Mouse (Mus musculus) spleen, adult 2 months (tissue): ENCODE data around the gene Pla1a.

ENCODE experiments used
- CTCF ChIP-seq: fragments of 200-500 bp; IDR thresholded peaks from 2 replicates; pipeline ENCODE4 v1.5.1; 2011; ENCODE audit warnings: mild to moderate bottlenecking, inconsistent platforms; ENCODE audit not compliant: insufficient read depth, insufficient read length, insufficient replicate concordance; ENCODE audit errors: extremely low read depth
- POLR2A ChIP-seq: fragments of 200-500 bp; IDR thresholded peaks from 2 replicates; pipeline ENCODE4 v1.6.1; 2011; ENCODE audit warnings: low read depth, low read length, inconsistent platforms

DNA sequence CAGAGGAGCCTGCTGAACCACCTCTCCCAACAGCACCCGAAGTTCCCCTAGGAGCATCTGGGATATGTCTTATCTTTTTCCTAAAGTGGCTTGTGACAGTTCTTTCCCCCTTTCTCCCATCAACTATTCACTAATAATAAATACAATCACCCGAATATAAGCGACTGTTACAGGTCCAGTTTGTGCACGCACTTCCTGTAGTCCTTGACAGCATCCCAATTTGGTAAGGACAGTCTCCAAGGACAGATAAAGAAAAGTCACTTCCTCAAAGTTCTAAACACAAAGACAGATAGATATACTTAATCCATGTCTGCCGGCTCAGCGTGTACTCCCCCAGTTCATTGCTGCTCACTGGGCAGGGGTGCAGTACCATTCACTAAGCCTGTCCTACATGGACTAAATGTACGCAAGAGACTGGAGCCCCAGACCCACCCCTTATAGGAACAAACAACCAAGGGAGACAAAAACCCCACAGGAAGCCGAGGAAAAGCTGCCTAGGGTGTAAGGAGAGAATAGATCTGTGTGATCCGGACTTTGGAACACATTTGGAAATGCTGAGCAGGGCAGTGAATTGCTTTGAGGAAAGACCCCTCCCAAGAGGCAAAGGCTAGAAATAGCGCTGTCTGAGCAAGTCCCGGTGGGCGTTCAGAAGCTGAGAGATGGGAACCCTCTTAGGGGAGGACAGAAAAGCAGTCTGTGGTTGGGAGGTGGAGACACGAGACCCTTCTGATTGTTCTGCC lies 1.3 kb downstream of the Pla1a start:
- TF ChIP-seq CTCF (no peak), POLR2A (no peak)
